Mouse (Mus musculus) adrenal gland, adult 2 months (tissue): ENCODE measurements around the gene Shc4. TPM values are rescaled to one million over a fixed set of nuclear protein-coding genes. Genes with fewer than 3 reads are reported as not detected.

Experiments
- DNase-seq: peaks from one replicate; pipeline ENCODE4 v3.0.0; 2021
- polyA plus RNA-seq: library from polyadenylated mRNA; depleted of rRNA; stranded (reverse); fragments of >200 nt; gene quantifications from 2 replicates; pipeline ENCODE4 v1.2.3, GENCODE M21; 2012
- total RNA-seq, 2 experiments: library from RNA; stranded (reverse); gene quantifications; 2 replicates each; pipeline ENCODE4 v1.2.3; 2021

Shc4 gene
- total and polyA plus RNA-seq, 3 experiments = 0.82 to 3.6 (median 2.4) TPM

DNA sequence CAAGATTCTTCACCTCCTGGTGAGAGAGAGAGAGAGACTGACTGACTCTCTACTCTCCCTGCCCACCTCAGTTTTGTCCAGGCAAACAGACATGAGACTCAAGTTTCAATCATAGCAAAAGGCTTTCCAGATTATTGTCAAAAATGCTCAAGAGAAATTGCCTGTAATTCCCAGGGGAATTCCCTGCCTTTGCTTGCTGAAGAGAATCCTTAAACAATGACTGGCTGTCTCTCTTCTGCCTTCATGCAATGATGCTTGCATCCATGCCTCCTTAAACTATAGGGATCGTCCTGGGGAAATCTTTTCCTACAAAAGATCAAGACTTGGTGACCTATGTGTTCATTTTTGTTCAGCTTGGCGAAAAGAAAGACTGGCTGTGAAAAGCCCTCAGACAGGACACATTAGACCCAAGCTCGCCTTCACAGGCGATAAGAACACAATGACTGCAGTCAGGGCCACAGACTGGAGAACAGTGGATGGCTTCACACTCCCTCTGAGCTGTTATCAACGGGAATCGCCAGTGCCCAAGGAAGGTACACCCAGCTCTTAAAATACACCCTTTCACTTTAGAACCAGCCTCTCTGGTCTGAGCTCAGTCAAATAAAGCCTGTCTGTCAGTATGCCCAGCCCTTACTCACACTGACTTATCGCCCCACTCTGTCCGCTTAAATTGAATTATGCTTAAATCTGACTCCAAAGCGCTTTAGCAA is 38.4 kb downstream of the Shc4 start:
- DNase-seq = no peak

DNA sequence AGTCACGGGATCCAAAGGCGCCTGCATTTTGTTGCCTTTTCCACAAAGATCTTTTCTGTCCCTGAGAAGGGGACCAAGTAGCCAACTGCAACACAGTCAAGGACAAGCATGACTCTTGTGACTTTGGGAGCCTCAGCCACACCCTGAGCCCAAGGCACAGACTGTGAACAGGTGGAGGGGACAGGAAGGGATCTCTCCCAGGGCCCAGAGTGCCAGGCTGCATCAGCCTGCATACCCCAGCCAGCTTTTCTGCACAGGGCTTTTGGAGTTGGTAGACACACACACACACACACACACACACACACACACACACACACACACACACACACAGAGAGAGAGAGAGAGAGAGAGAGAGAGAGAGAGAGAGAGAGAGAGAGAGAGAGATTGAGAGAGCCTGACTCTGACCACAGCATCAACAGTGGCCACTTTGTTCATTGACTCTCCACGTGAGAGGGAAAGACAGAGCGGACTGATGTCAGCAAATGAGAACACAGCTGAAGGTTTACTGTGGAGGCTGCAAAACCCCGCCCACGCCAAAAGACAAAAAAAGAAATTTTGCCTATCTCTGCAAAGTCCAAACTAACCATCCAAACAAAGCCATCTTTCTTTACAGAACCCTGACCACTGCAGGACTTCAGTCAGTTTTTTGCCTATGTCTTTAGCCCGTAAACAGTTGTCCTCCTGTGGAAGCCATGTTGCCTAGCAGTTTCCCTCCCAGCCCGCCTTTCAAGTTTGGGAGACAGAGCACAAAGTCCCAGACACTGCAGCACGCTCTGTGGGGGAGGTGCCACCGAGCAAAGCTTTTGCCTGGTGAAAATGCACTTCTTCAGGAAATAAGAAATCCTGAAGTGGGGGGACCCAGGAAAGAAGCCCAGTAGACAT is 39.1 kb downstream of the Shc4 start:
- no peak for DNase-seq

DNA sequence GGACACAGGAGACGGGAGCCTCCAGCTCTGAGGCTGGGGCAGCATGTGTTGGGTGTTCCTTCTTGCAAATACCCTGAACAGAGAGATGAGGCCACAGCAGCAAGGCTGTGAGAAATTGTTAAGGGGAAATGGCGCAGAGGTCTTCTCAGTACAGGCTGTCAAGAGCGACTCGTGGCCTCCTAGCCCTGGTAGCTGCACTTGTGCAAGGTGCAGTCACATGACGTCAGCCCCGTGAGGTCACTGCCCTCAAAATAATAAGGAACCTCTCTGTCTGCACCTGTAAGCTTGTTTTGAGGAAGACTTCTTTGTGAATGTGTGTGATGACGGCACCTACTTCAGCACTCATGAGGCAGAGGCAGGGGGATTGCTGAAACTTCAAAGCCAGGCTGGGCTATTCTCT is 40.1 kb downstream of the Shc4 start:
- no peak for DNase-seq

DNA sequence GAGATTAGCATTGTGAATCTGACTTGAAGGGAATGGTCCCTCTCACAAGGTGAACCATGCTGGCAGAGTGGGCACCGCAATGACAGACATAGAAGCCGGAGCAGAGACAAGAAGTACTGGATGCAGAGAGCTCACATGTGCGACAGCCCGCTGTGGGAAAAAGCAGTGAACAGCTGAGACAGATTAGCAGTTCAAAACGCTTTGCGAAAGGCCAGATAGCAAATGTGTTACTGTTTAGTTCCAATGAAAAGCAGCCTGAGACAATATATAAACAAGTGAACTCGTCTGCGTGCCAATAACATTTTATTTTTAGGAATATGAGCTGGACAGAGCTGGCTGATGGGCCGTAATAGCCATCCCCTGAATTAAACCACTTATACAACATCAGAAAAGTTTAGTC is 42.1 kb downstream of the Shc4 start:
- no peak for DNase-seq

DNA sequence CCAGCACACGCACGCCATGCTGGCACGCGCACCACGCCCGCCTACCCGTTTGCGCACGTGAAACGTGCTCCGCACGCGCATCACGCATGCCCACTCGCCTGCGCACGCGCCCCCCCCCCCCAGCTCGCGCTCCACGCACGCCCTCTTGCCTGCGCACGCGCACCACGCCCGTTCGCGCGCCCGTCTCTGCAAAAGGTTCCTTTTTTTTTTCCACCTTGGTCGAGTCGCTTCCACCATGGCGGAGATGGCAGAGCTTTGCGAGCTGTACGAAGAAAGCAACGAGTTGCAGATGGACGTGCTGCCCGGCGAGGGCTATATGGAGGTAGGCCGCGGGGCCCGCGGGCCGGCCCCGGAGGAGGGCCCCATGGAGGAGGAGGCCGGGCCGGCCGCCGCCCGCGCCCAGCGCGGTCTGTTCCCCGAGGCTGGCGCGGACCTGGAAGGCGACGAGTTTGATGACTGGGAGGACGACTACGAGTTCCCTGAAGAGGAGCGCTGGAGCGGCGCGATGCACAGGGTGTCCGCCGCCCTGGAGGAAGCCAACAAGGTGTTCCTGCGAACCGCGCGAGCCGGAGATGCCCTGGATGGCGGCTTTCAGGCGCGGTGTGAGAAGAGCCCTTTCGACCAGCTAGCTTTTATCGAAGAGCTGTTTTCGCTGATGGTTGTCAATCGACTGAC is 50.9 kb downstream of the Shc4 start, which contains the start of gene Eid1:
Gene Eid1 (plus strand): TSS at position 139 of the 675 bp plus-strand sequence.
- peak; percentile 90 for DNase-seq

DNA sequence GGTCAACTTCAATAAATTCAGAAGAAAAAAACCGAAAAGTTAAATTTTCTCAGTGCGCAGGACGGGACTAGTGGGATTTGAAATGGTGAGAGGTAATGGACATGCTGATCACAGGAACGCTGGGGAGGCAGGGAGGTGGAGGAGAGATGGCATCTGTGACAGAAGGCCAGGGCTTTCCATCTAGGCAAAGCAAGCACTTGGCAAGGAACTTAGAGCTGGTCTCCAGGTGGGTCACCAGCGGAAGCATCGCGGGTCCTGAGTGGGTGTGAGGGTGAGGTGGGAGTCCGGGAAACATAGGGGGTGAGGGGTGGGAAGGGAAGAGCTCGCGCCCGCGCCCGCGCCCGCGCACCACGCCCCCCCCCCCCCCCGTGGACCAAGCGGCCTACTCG is 51.4 kb downstream of the Shc4 start:
- no peak for DNase-seq

DNA sequence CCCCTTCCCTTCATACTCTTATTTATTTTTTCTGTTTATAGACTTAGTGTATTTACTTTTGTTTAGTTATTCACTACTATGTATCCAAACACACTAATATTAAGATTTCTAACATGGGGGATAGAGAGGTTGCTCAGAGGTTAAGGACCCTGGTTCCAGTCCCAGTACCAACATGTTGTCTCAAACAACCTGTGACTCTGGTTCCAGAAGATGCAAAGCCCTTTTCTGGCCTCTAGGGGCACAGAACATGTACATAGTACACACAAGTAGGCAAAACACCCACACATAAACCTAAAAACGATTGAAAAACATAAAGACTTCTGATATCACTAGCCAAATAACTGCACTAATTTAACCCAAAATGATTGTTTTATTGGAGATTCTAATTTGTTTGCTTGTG is 53.1 kb downstream of the Shc4 start:
- DNase-seq = no peak

DNA sequence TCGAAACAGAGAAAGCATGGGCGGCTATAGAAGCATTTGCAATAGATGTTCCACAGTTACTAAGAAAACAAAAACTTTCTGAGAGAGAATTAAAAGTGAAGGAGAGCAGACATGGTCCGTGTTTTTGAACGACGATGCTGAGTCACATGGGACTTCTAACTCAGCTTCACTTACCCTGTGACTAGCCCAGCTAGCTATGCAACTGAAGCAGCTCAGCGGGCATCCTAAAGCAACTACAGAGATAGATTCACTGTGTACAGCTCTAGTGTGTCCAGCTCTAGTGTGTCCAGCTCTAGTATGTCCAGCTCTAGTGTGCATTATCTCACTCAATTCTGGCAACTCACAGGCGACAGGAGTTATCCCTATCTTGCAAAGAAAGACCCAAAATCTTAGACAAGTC is 56.2 kb downstream of the Shc4 start:
- no peak for DNase-seq

DNA sequence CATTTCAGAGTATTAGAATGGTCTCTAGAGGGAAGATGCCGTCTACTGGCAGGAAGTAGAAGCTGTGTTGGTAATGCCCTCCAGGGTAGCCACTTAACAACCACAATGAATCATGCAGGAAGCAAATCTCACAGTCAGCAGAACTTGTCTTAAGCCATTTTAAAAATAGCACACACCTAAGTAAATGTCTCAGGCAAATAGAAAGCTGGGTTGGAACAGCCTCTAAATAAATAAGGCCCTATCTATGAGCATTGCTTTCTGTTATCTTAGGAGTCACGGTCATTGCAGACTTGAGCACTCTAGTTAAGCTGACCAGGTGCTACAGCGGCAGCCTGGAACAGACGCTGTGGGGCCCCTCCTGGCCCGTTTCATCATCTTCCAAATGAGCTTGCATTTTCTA is 56.8 kb downstream of the Shc4 start:
- DNase-seq = no peak

DNA sequence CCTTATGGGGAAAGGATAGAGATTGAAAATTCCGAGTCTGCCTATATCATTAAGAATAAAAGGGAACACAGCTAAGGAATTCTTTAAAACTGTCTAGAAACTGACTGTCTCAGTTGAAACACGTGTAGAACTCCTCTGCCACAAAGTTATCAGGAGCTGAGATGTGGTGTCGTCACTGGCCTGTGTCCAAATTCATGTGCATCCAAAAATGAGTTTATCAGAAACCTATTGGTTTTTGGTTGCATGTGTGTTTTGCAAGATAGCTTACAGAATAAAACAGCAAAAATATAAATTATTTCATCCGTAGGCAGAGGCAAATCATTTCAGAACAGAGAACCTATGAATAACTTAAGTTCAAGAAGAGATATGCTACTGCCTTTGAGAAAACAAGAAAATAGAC is 57.3 kb downstream of the Shc4 start:
- no peak for DNase-seq

DNA sequence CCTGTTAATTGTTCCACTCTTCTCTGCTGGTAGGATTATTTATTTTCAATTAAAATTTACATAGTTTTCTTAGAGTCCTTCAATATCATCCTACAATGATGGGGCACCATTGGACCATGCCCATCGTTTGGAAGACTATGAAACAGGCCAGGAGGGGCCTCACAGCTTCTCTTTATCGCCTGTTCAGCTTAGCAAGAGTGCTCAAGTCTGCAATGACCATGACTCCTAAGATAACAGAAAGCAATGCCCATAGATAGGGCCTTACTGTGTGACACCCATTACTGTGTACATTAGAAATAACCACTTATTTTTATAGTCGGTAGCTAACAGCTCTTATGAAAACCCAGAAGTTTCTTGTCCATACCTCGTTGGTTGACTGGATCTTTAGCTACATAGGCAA is 58.0 kb downstream of the Shc4 start:
- DNase-seq = no peak

DNA sequence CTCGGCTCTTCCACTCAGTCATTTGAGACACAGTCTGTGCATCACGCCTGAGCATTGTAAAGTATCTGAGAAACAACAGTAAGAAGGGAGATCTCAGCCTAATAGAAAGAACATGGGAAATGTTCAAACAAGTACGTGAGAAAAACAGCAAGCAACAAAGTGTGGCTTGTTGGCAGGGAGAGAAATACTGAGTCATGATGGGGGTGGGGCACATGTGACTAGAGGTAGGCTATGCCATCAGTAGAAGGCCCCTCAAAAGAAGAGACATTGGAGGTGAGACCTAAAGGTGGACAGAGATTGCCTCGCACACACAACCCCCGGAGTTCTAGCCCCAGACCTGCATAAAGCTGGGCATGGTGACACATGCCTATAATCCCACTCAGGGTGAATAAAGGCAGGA is 58.7 kb downstream of the Shc4 start:
- no peak for DNase-seq

DNA sequence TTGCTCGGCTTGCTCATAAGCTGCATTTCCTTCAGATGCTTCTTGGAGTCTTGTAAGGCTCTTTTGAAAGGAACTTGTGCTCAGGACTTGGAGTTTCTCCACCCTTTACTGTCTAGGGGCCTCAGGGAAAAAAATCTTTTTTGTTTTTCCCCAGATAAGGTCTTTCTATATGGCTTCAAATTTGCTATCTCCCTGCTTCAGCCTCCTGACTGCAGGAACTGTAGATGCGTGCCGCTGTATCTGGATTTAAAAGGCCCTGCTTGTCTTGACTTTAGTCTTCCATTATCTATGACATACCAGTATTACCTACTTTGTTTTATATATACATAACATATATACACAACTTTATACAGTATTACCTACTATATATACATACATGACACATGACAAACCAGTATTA is 61.4 kb downstream of the Shc4 start:
- DNase-seq = no peak

DNA sequence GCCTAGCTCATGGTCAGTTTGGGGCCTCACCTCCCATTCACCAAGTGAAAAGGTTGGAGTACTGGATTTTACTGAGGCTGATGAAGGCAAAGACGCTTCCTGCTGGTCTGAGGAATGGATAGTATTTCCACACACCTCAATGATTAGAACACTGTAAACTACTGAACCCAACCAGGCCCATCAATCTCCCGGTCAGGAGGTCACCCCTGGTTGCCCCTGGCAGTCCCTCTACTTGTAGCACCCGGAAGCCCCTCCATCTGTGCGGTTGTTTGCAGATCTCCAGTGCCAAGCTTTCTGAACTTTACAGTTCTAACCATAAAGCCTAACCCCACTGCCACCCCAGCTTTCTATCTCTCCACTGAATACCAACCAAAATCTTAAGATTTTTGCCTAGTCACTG is 62.8 kb downstream of the Shc4 start:
- DNase-seq = no peak

DNA sequence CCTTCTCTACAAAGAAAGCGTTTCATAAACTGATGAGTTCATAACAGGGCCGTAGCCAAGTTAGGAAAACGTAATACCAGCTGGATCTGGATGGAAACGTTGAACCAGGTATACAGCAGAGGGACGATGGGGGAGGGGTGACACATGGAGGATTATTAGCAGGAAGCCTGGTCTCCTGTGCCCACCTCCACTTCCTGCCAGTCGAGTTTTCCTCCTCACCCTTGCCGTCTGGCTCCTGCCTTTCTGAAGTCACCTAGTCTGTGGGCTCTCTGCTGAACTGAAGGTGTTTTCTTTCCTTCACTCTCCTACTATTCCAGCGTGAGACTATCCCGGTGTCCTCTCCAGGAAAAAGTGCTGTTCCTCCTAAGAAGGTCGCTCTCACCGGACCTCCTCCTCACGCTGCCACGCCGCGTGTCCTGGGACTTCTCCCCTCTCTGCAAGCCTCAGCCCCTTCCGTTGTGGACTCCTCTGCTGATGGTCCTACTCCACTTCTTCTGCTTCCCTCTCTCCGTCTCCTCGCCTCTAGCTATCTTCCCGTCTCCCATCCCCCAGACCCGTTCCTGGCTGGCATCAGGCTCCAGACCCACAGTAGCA is 63.3 kb downstream of the Shc4 start:
- DNase-seq = peak; percentile 40

DNA sequence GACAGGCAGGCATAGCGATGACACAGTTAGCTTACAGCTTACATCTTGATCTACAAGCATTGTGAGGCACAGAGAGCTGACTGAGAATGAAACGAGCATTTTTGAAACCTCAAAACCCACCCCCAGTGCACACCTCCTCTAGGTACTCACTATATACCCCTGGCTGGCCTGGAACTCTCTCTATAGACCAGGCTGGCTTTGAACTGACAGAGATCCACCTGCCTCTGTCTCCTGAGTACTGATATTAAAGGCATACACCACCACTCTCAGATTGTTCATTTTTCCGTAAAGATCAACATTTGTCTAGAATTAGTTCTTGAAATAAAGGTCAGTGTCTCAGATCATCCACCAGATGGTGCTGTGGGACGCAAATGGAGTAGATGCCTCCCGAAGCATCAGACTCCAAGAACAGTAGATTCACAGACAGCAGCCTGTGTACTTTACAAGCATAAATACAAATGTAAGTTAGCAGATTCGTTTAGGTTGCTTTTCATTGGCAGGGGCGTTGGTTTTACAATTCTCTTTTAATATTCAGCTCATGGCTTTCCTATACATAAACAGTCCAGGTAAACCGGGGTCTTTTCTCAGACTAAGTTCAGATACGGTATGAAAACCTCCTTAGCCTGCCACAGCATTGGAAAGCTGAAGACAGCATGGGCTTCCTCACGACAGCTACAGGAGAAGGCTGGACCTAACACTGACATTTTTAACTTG is 64.0 kb downstream of the Shc4 start:
- peak; percentile 72 for DNase-seq

DNA sequence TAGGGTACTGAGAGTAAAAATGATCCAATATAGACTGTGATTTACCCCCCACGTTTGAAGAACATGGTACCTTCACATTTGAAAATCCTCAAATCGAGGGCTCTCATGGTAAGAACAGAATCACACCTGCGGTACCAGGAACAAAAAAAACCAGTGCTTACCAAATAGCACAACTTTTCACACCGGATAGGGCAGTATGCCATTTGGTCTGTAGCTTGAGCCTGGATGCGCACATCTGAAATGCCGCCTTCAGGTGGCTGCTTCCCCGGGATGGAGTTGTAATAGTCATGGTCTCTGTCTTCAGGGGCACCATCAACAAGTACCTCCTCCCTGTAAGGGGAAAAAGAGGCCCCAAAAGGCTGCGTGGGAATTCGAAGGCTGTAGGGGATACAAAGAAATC is 68.6 kb downstream of the Shc4 start:
- DNase-seq = no peak

DNA sequence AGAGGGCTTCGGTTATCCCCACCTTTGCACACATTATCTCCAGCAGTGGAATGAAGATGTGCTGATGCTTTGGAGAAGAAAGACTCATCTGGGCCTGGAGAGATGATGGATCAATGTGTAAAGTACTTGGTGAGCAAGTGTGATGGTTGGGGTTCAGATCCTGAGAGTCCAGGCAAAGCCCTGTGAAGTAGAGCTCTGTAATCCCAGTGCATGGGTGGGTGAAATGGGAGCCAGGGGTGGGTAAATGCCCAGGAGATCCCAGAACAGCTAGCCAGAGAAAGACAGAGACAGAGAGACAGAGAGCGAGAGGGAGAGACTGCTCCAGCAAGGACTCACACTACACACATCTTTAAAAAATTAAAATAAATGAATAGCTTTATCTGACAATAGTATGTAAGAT is 70.7 kb downstream of the Shc4 start:
- no peak for DNase-seq

DNA sequence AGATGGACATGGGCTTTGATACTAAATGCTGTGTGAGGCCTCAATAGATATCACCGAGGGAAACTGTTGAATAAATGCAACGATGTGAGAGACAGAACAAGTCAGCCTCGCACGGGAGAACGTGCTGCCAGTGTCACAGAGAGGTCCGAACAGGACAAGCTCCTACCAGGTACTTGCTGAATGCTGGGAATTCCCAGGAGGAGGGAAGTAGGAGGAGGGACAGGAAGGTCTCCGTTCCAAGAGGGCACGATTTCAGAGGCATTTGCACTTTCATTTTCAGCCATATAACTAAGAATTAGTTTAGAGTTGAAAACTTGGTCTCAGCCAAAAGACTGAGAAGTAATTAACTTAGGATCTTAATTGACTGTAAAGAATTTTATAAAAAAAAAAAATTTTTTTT is 72.4 kb downstream of the Shc4 start:
- peak; percentile 14 for DNase-seq

DNA sequence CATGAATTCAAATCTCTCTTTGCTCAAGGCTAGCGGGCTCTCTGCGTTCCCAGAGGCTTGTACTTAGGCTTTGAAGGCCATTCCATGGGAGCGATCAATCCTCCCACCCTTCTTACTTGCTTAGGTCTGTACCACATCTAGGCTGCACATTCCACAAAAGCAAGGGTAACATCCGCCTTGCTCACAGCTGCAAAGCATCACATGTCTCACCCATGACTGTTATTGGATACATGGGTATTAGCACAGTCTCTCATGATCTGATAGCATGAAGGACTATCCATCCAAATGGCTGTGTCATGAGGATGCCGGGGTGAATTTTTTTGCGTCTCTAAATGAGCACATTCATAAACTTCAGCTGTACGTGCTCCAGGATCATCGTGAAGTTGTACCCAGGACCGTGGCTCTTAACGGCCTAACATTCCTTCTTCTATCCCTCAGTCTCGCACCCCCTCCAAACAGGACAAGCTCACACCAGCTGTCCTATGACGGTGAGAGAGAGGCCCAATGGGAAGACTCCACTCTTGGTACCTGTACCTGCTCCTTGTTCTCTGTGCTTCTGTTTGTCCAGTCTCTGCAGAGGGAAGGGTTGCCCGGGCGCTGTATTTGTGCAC is 73.1 kb downstream of the Shc4 start:
- no peak for DNase-seq

DNA sequence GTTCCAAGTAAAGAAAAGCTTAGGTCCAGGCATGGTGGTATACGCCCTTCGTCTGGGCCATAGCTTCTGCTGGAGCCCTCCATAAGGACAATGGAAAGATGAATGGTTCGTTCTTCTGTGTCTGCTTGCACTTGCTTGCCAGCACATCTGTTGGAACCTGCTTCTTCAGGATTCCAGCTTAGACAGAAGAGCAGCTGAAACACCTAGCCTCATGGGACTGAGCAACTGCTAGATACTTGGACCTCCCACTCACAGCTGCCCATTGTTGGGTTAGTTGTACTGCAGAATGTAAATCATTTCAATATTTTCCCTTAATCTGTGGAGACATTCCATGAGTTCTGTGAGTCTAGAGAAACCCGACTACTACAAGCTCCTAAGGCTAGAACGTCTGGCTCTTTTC is 73.9 kb downstream of the Shc4 start:
- no peak for DNase-seq

DNA sequence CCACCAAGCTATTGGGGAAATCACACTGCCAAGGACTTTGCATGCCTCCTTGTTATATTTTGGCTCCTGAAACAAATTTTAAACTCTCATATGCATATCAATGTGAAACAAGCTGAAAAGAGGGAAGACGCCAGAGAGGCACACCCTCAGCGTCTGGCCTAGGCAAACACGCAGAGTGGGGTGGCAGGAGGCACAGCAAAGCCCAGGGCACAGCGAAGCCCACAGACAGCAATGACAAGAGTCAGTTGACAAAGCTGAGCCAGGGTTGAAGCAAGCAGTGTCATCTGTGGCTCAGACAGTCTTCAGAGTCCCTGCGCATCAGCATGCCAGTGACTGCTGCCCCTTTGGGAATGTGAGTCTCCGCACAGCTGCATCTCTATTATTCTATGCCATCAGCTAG is 79.0 kb downstream of the Shc4 start:
- no peak for DNase-seq
